In genomic region chr19:46515287-46515821, GRCm38 (mm10) we compare ENCODE assay signal across 16 mouse cellular contexts. TPM values are rescaled to one million over a fixed set of nuclear protein-coding genes. Genes with fewer than 3 reads are reported as not detected.
DNase-seq lines count a peak whose midpoint lies in the region; ATAC-seq and TF ChIP-seq lines count a peak whose summit lies in the region.
"Had no signal": no experiment of that assay in that cellular context is flagged by ENCODE, and none has a peak within 500 bp of the region (broad histone marks: within the 10 kb centered on the region; RNA-seq: fewer than 3 reads in every experiment).

No protein-coding gene starts in this region.

- no peak overlapping the region for H3K4me2 ChIP-seq in neural tube, embryonic 11.5 days (ENCODE audit: low read depth)
- H3K4me2 ChIP-seq in neural tube, embryonic 15.5 days, result no peak overlapping the region
- H3K4me2 ChIP-seq: hindbrain, embryonic 12.5 days had no signal

- H3K27ac ChIP-seq in neural tube, embryonic 11.5 days (ENCODE audit: low read depth, low read length), result no peak overlapping the region
- no peak overlapping the region for H3K27ac ChIP-seq in neural tube, embryonic 15.5 days (replicated peaks)
- no peak overlapping the region for H3K27ac ChIP-seq in ES-Bruce4 (ENCODE audit: insufficient read depth, low read length)
- H3K27ac ChIP-seq: hindbrain, embryonic 12.5 days; liver, embryonic 14.5 days had no signal

- TF ChIP-seq CTCF in ES-Bruce4 (IDR thresholded peaks at IDR 0.05; ENCODE audit: low read depth, low read length), result no peak

- no peak for ATAC-seq in neural tube, embryonic 11.5 days (ENCODE audit: insufficient read depth, low FRiP score, low TSS enrichment)
- no peak for ATAC-seq in neural tube, embryonic 15.5 days (ENCODE audit: low FRiP score)
- ATAC-seq: forebrain, postnatal 0 days; Patski had no signal

- no peak overlapping the region for H3K9ac ChIP-seq in neural tube, embryonic 11.5 days (ENCODE audit: low read length)
- H3K9ac ChIP-seq in neural tube, embryonic 15.5 days (replicated peaks), result no peak overlapping the region
- no peak overlapping the region for H3K9ac ChIP-seq in ES-Bruce4 (ENCODE audit: low read depth, poor library complexity, severe bottlenecking)
- H3K9ac ChIP-seq: forebrain, postnatal 0 days; hindbrain, embryonic 12.5 days; liver, embryonic 14.5 days had no signal

- peaks cover 26% of the 10 kb centered on the region for H3K36me3 ChIP-seq in neural tube, embryonic 11.5 days (ENCODE audit: control insufficient read depth, insufficient read depth, low read length)
- peaks cover 52% of the 10 kb centered on the region for H3K36me3 ChIP-seq in neural tube, embryonic 15.5 days
- H3K36me3 ChIP-seq in ES-Bruce4 (ENCODE audit: control insufficient read depth, insufficient read depth, low read length, poor library complexity, severe bottlenecking), result peaks cover 19% of the 10 kb centered on the region

- peaks cover 13% of the 10 kb centered on the region for H3K4me1 ChIP-seq in neural tube, embryonic 11.5 days (ENCODE audit: control insufficient read depth, insufficient read depth, low read length)
- H3K4me1 ChIP-seq in neural tube, embryonic 15.5 days, result peaks cover 39% of the 10 kb centered on the region
- peaks cover 10% of the 10 kb centered on the region for H3K4me1 ChIP-seq in ES-Bruce4 (ENCODE audit: control insufficient read depth, insufficient read depth, low read length)

- no peaks in the 10 kb centered on the region for H3K9me3 ChIP-seq in neural tube, embryonic 11.5 days (ENCODE audit: control insufficient read depth, low read length)
- H3K9me3 ChIP-seq in neural tube, embryonic 15.5 days (replicated peaks), result no peaks in the 10 kb centered on the region
- no peaks in the 10 kb centered on the region for H3K9me3 ChIP-seq in ES-Bruce4 (replicated peaks; ENCODE audit: control insufficient read depth, insufficient read depth, low read length, poor library complexity, severe bottlenecking)
- H3K9me3 ChIP-seq: hindbrain, embryonic 12.5 days had no signal

- TF ChIP-seq EP300 in ES-Bruce4 (IDR thresholded peaks at IDR 0.05; ENCODE audit: insufficient read depth, low read depth, low read length), result no peak

- peak; percentile 12 for DNase-seq in adrenal gland, postnatal 10 days
- no peak for DNase-seq in adrenal gland, postnatal 25 days
- peak; percentile 6 for DNase-seq in kidney, adult 11 months
- DNase-seq in kidney, postnatal 4 days, result no peak
- DNase-seq in neural tube, embryonic 11.5 days (ENCODE audit: low spot score), result peak; percentile 8
- DNase-seq: embryo, embryonic 11 days; forebrain, postnatal 0 days; gastrocnemius, postnatal 36 days; midbrain, embryonic 14.5 days; retina, postnatal 1 day had no signal

- WGBS in neural tube, embryonic 11.5 days, result 95% methylated on average over 24 of the region's 24 CpGs
- 91% methylated on average over 24 of the region's 24 CpGs for WGBS in neural tube, embryonic 15.5 days

- TF ChIP-seq POLR2A in ES-Bruce4 (IDR thresholded peaks at IDR 0.05; ENCODE audit: insufficient read depth, low read length), result no peak

- no peaks in the 10 kb centered on the region for H3K27me3 ChIP-seq in neural tube, embryonic 11.5 days (ENCODE audit: control insufficient read depth, insufficient read depth, low read length)
- H3K27me3 ChIP-seq in neural tube, embryonic 15.5 days (replicated peaks), result no peaks in the 10 kb centered on the region
- no peaks in the 10 kb centered on the region for H3K27me3 ChIP-seq in ES-Bruce4 (ENCODE audit: control insufficient read depth, insufficient read depth, low read length, poor library complexity, severe bottlenecking)
- H3K27me3 ChIP-seq: hindbrain, embryonic 12.5 days; Patski had no signal

- H3K4me3 ChIP-seq in neural tube, embryonic 11.5 days (ENCODE audit: low read depth, low read length), result no peak overlapping the region
- no peak overlapping the region for H3K4me3 ChIP-seq in neural tube, embryonic 15.5 days (replicated peaks)
- H3K4me3 ChIP-seq in ES-Bruce4 (ENCODE audit: low read depth, low read length), result peak overlapping the region; percentile 1; the same call in 1 of the 2 replicates
- H3K4me3 ChIP-seq: hindbrain, embryonic 12.5 days; myocyte had no signal

RNA-seq across cellular contexts. Expression of gene Trim8, which starts 13.9 kb away (rescaled TPM):
- total RNA-seq in adrenal gland, postnatal 10 days (2021), result 10 to 100 TPM; 37.9 to 41.6 TPM
- total RNA-seq in adrenal gland, postnatal 25 days (2021), result 50.9 and 52.6 TPM in 2 replicates
- polyA plus RNA-seq in neural tube, embryonic 11.5 days (2014; fragmentation: Nextera tagmentation; extraction: Ambion mirVana), result 26.6 and 28.7 TPM in 2 replicates
- 23.5 and 25.5 TPM in 2 replicates for polyA plus RNA-seq in neural tube, embryonic 15.5 days (2015; fragmentation: Nextera tagmentation; extraction: Ambion mirVana)
- polyA plus RNA-seq in ES-Bruce4 (2011; ENCODE audit: insufficient read depth, insufficient read length, low read depth, missing spikeins), result 14.2 and 16.3 TPM in 2 replicates

RNA-seq across cellular contexts. Expression of gene Arl3, which starts 57.6 kb away (rescaled TPM):
- total RNA-seq in adrenal gland, postnatal 10 days (2021), result 10 to 100 TPM; 41.7 to 43.0 TPM
- total RNA-seq in adrenal gland, postnatal 25 days (2021), result 50.3 and 61.0 TPM in 2 replicates
- polyA plus RNA-seq in neural tube, embryonic 11.5 days (2014; fragmentation: Nextera tagmentation; extraction: Ambion mirVana), result 123 and 131 TPM in 2 replicates
- 190 and 208 TPM in 2 replicates for polyA plus RNA-seq in neural tube, embryonic 15.5 days (2015; fragmentation: Nextera tagmentation; extraction: Ambion mirVana)
- polyA plus RNA-seq in ES-Bruce4 (2011; ENCODE audit: insufficient read depth, insufficient read length, low read depth, missing spikeins), result 91.4 and 95.8 TPM in 2 replicates

RNA-seq across cellular contexts. Expression of gene Sfxn2, which starts 57.8 kb away (rescaled TPM):
- 10 to 100 TPM; 11.2 to 16.4 TPM for total RNA-seq in adrenal gland, postnatal 10 days (2021)
- 8.0 and 12.7 TPM in 2 replicates for total RNA-seq in adrenal gland, postnatal 25 days (2021)
- 12.7 and 14.1 TPM in 2 replicates for polyA plus RNA-seq in neural tube, embryonic 11.5 days (2014; fragmentation: Nextera tagmentation; extraction: Ambion mirVana)
- 11.0 and 11.7 TPM in 2 replicates for polyA plus RNA-seq in neural tube, embryonic 15.5 days (2015; fragmentation: Nextera tagmentation; extraction: Ambion mirVana)
- 6.0 and 7.3 TPM in 2 replicates for polyA plus RNA-seq in ES-Bruce4 (2011; ENCODE audit: insufficient read depth, insufficient read length, low read depth, missing spikeins)

Comparison
In these comparisons a context has a peak if more than half of its experiments do, and no peak if none do; other contexts are left out.
1. DNase-seq: peak in adrenal gland, postnatal 10 days (single experiment), kidney, adult 11 months (single experiment) and neural tube, embryonic 11.5 days (single experiment); none in adrenal gland, postnatal 25 days (single experiment) and kidney, postnatal 4 days (0 of 2).